Mouse (Mus musculus) forebrain, embryonic 11.5 days (tissue): Measurements from ENCODE around the gene Mybpc1. TPM values are rescaled to one million over a fixed set of nuclear protein-coding genes. Genes with fewer than 3 reads are reported as not detected.

Experiments
- ATAC-seq: fragments of 200-750 bp; cut with Nextera tagmentation; replicated peaks from 2 replicates; pipeline ENCODE4 v1.8.0; 2017; ENCODE audit warnings: moderate TSS enrichment; ENCODE audit not compliant: low FRiP score
- DNase-seq: peaks from one replicate; pipeline ENCODE4 v3.0.0-alpha.2; 2017; ENCODE audit warnings: low spot score
- H3K27ac ChIP-seq: fragments of 300-500 bp; sonication (generic); 2 replicates; pipeline ENCODE4 v1.5.1; 2014; ENCODE audit warnings: low read depth, low read length
- H3K27me3 ChIP-seq: fragments of 300-500 bp; sonication (generic); 2 replicates; pipeline ENCODE4 v1.6.1; 2014; ENCODE audit warnings: mild to moderate bottlenecking, low read length, mixed read lengths; ENCODE audit not compliant: control insufficient read depth, insufficient read depth
- H3K36me3 ChIP-seq: fragments of 300-500 bp; sonication (generic); 2 replicates; pipeline ENCODE4 v1.6.1; 2014; ENCODE audit warnings: mild to moderate bottlenecking, low read length, moderate library complexity, mixed read lengths; ENCODE audit not compliant: control insufficient read depth, insufficient read depth
- H3K4me1 ChIP-seq: fragments of 300-500 bp; sonication (generic); replicated peaks from 2 replicates; pipeline ENCODE4 v1.6.1; 2014; ENCODE audit warnings: low read length, mixed read lengths; ENCODE audit not compliant: control insufficient read depth, insufficient read depth
- H3K4me2 ChIP-seq: fragments of 300-500 bp; sonication (generic); 2 replicates; pipeline ENCODE4 v1.6.1; 2014; ENCODE audit warnings: low read depth, mild to moderate bottlenecking, low read length, moderate library complexity, mixed read lengths; ENCODE audit not compliant: severe bottlenecking
- H3K4me3 ChIP-seq: fragments of 300-500 bp; sonication (generic); 2 replicates; pipeline ENCODE4 v1.5.1; 2014; ENCODE audit warnings: low read depth, low read length
- H3K9ac ChIP-seq: fragments of 300-500 bp; sonication (generic); 2 replicates; pipeline ENCODE4 v1.6.1; 2014; ENCODE audit warnings: low read length
- H3K9me3 ChIP-seq: fragments of 300-500 bp; sonication (generic); 2 replicates; pipeline ENCODE4 v1.6.1; 2016; ENCODE audit warnings: low read length, mixed read lengths; ENCODE audit not compliant: control insufficient read depth
- WGBS: fragments of 180-500 bp; shearing (Covaris S2); extraction: QIAGEN DNeasy Blood & Tissue Kit; methylation state at CpG from one replicate; pipeline ENCODE4 v1.1.7; 2014; 5-methylcytosine and 5-hydroxymethylcytosine counted together
- polyA plus RNA-seq: library from polyadenylated mRNA; unstranded; fragments of >200 nt; fragmentation: Nextera tagmentation; extraction: Ambion mirVana; gene quantifications from 2 replicates; pipeline ENCODE4 v1.2.1, GENCODE M21; 2014

The Mybpc1 gene
- polyA plus RNA-seq, 1 experiment from 2014 or later, result 0.40 TPM

DNA sequence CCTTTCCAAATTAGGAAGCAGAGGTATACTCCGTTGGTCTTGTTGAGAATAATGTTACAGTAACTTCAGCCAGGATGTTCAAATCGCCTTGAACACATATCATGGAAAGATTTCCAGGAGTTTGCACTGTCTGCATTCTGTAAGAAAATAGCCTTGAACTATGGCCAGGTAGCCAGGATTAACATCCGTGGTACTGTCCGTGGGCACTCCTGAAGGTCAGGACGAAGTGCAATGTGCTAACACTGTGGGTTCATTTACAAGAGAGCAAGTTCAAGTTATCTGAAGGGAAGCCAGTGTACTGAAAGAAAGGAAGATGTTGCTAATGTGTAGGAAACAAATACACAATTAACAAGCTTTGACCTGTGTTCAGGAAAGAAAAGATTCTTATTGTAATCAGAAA lies 24.2 kb downstream of the Mybpc1 start:
- H3K36me3 ChIP-seq, result no peaks in the 10 kb centered on the region
- H3K27ac ChIP-seq, result no peak overlapping the region
- no peak for ATAC-seq
- no peak overlapping the region for H3K4me3 ChIP-seq
- H3K9ac ChIP-seq, result no peak overlapping the region
- no peak overlapping the region for H3K4me2 ChIP-seq
- no peaks in the 10 kb centered on the region for H3K4me1 ChIP-seq
- no peak for DNase-seq
- H3K9me3 ChIP-seq, result no peaks in the 10 kb centered on the region
- WGBS, result 91% methylated on average over 5 of the region's 5 CpGs
- H3K27me3 ChIP-seq, result no peaks in the 10 kb centered on the region

DNA sequence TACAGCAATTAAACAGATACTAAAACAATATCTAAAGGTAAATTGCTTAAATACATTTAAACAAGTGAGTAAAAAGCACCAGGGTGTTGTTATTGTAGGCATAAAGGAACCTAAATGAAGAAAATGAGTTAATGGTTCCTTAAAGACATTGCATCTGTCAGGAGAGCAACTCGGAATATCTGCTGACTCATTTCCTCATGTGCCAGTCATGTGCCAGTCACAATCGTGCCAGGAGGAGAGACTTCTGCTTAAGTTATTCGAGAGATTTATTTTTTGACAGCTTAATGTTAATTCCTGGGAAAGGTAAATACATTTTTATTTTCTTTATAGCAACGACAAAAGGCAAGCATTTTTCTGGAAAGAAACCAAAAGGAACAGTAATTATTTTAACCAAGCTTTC lies 26.3 kb downstream of the Mybpc1 start:
- 87% methylated on average over 4 of the region's 4 CpGs for WGBS
- Histone ChIP-seq H3K9ac (no peak overlapping the region), H3K4me1 (no peaks in the 10 kb centered on the region), H3K27ac (no peak overlapping the region), H3K9me3 (no peaks in the 10 kb centered on the region), H3K4me2 (no peak overlapping the region), H3K36me3 (no peaks in the 10 kb centered on the region), H3K4me3 (no peak overlapping the region), H3K27me3 (no peaks in the 10 kb centered on the region)
- ATAC-seq (no peak), DNase-seq (no peak)

DNA sequence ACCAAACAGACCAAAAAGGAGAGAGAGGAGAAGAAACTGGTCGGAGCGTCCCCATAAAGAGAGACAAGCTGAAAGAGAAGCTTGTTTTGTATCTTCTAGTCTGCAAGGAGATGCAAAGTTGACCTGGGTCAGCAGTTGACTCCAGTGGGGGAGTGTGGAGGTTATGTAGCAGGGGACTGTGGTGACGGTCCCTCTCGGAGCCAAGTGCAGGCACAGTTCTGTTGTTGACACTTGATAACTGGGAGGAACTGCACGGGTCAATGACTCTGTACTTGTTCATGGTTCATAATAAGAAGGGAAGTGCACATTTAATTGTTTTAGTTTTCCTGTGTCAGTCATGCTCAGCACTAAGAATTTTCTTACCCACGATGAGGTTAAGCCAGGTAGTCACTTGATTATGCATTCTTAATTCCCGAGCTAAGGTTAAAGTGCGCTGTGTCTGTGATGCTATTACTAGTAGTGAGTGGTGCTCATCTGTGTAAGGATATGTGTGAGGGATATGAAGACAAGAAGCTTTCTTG lies 30.8 kb downstream of the Mybpc1 start:
- Histone ChIP-seq H3K27me3 (no peaks in the 10 kb centered on the region), H3K27ac (no peak overlapping the region), H3K4me1 (no peaks in the 10 kb centered on the region), H3K36me3 (no peaks in the 10 kb centered on the region), H3K9ac (no peak overlapping the region), H3K9me3 (no peaks in the 10 kb centered on the region), H3K4me3 (no peak overlapping the region), H3K4me2 (no peak overlapping the region)
- DNase-seq, result no peak
- no peak for ATAC-seq
- 82% methylated on average over 8 of the region's 8 CpGs for WGBS

DNA sequence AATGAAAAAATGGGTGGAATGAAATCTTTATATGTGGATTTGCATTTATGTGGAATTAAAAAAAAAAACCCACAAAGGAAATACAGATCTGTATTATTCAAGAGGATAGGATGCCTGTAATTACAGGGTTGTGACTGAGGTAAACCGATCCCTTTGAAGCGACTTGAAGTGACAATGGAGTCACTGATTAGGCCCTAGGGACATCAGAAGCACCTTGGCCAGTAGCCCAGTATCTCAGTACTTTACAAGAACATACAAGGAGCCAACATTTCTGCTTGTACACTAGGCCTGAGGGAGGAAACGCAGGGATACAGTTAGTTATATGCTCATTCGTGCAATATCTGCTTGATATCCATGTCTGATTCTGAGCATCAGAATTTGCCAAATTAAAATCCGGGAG lies 32.8 kb downstream of the Mybpc1 start:
- ATAC-seq (no peak), DNase-seq (no peak)
- Histone ChIP-seq H3K9ac (no peak overlapping the region), H3K4me2 (no peak overlapping the region), H3K27me3 (no peaks in the 10 kb centered on the region), H3K27ac (no peak overlapping the region), H3K4me1 (no peaks in the 10 kb centered on the region), H3K36me3 (no peaks in the 10 kb centered on the region), H3K4me3 (no peak overlapping the region), H3K9me3 (no peaks in the 10 kb centered on the region)
- 91% methylated on average over 5 of the region's 5 CpGs for WGBS

GRCm38 (mm10) chr10:88557046-88557445 lies 47.9 kb downstream of the Mybpc1 start:
- ATAC-seq, result no peak
- Histone ChIP-seq H3K36me3 (no peaks in the 10 kb centered on the region), H3K4me2 (no peak overlapping the region), H3K27me3 (no peaks in the 10 kb centered on the region), H3K9me3 (no peaks in the 10 kb centered on the region), H3K27ac (no peak overlapping the region), H3K9ac (no peak overlapping the region), H3K4me1 (no peaks in the 10 kb centered on the region), H3K4me3 (no peak overlapping the region)
- no peak for DNase-seq
- WGBS, result 88% methylated on average over 6 of the region's 6 CpGs

DNA sequence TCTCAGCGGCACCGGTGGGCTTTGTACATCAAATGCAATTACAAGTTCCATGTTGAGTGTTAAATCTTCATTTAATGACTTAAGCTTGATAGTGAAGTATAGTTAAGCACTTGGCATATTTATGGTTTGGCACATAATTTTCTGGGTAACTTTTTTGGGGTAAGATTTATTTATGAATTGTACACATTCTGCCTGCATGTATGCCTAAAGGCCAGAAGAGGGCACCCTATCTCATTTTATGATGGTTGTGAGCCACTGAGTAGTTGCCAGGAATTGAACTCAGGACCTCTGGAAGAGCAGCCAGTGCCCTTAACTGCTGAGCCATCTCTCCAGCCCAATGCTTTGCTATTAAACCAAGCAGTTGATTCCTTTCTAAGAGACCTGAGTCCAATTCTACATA lies 52.2 kb downstream of the Mybpc1 start:
- Histone ChIP-seq H3K9me3 (no peaks in the 10 kb centered on the region), H3K4me1 (no peaks in the 10 kb centered on the region), H3K27me3 (no peaks in the 10 kb centered on the region), H3K36me3 (no peaks in the 10 kb centered on the region), H3K9ac (no peak overlapping the region), H3K4me2 (no peak overlapping the region), H3K4me3 (no peak overlapping the region), H3K27ac (no peak overlapping the region)
- WGBS, result 96% methylated on average over 2 of the region's 2 CpGs
- DNase-seq (no peak), ATAC-seq (no peak)

DNA sequence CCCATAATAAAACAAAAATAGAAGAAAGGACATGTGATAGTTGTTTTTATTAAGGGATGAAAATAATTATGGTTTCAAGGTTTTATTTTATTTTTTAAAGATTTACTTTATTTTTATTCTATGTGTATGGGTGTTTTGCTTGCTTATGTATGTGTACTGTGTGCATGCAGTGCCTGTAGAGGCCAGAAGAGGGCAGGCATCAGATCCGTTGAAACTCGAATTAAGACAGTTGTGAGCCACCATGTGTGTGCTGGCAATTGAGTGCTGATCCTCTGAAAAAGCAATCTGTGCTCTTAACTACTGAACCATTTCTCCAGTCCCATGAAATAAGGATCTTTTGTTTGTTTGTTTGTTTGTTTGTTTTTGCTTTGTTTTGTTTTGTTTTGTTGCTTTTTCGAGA lies 54.7 kb downstream of the Mybpc1 start:
- ATAC-seq (no peak), DNase-seq (no peak)
- Histone ChIP-seq H3K27me3 (no peaks in the 10 kb centered on the region), H3K9me3 (no peaks in the 10 kb centered on the region), H3K4me1 (no peaks in the 10 kb centered on the region), H3K4me2 (no peak overlapping the region), H3K27ac (no peak overlapping the region), H3K9ac (no peak overlapping the region), H3K4me3 (no peak overlapping the region), H3K36me3 (no peaks in the 10 kb centered on the region)
- 86% methylated on average over 3 of the region's 3 CpGs for WGBS

GRCm38 (mm10) chr10:88547635-88548034 lies 57.3 kb downstream of the Mybpc1 start:
- no peak overlapping the region for H3K4me2 ChIP-seq
- DNase-seq (no peak), ATAC-seq (no peak)
- no peak overlapping the region for H3K4me3 ChIP-seq
- H3K9ac ChIP-seq, result no peak overlapping the region
- H3K4me1 ChIP-seq, result no peaks in the 10 kb centered on the region
- no peak overlapping the region for H3K27ac ChIP-seq
- no peaks in the 10 kb centered on the region for H3K36me3 ChIP-seq
- H3K9me3 ChIP-seq, result no peaks in the 10 kb centered on the region
- H3K27me3 ChIP-seq, result no peaks in the 10 kb centered on the region
- 40% methylated on average over 2 of the region's 2 CpGs for WGBS

DNA sequence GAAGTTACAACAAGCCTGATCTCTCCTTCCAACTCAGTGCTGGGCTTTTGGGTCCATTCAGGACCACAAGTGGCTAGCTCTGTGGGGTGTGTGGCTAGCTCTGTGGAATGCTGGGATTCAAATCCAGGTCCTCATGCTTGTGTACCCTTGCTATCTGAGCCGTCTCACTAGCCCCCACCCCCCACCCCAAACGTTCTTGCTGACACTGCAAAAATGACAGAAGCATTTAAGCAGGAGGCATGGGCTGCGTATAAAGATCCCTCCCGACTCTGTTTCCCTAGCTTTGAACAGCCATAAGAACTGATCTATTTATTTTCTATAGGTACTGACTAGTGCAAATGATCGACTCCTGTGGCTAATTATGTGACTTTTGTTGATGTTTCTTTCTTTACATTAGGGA lies 74.3 kb downstream of the Mybpc1 start:
- no peak overlapping the region for H3K4me2 ChIP-seq
- no peak overlapping the region for H3K4me3 ChIP-seq
- no peak overlapping the region for H3K9ac ChIP-seq
- no peak overlapping the region for H3K27ac ChIP-seq
- no peaks in the 10 kb centered on the region for H3K4me1 ChIP-seq
- H3K36me3 ChIP-seq, result no peaks in the 10 kb centered on the region
- 71% methylated on average over 5 of the region's 5 CpGs for WGBS
- ATAC-seq (no peak), DNase-seq (no peak)
- H3K9me3 ChIP-seq, result no peaks in the 10 kb centered on the region
- H3K27me3 ChIP-seq, result no peaks in the 10 kb centered on the region
